Mouse (Mus musculus): Measurements from ENCODE around the gene Rab20. TPM values are rescaled to one million over a fixed set of nuclear protein-coding genes. Genes with fewer than 3 reads are reported as not detected.

The Rab20 gene
- 5.8 and 6.9 TPM in 2 replicates for polyA plus RNA-seq (2015; fragmentation: Nextera tagmentation; extraction: Ambion mirVana)

GRCm38 (mm10) chr8:11477811-11478761, at the start of gene Rab20:
Rab20 (minus strand) TSS chr8:11478710.
- Histone ChIP-seq H3K4me1 (replicated peaks) (peaks cover 39% of the 10 kb centered on the region), H3K27ac (replicated peaks) (0 out of 2 replicates have a peak within 1 kb of the TSS, but pooled peaks have one; percentile 14)
- ATAC-seq (ENCODE audit: insufficient read depth) = peak; percentile 53

GRCm38 (mm10) chr8:11523331-11523730, 44.8 kb upstream of the Rab20 start:
- no peak overlapping the region for H3K27ac ChIP-seq (replicated peaks)
- H3K9me3 ChIP-seq (replicated peaks) = no peaks in the 10 kb centered on the region
- no peaks in the 10 kb centered on the region for H3K27me3 ChIP-seq
- H3K4me3 ChIP-seq (replicated peaks) = no peak overlapping the region
- peaks cover 36% of the 10 kb centered on the region for H3K36me3 ChIP-seq (replicated peaks)
- H3K4me2 ChIP-seq = no peak overlapping the region
- H3K9ac ChIP-seq = no peak overlapping the region
- ATAC-seq (ENCODE audit: insufficient read depth) = no peak
- 0 out of 2 replicates have a peak, but pooled peaks cover 10% of the 10 kb centered on the region for H3K4me1 ChIP-seq (replicated peaks)
- 60% methylated on average over 3 of the region's 3 CpGs for WGBS (ENCODE audit: insufficient replicate concordance)

More at GRCm38 (mm10) chr8:11477811-11478761, at the start of gene Rab20:
- Histone ChIP-seq H3K9ac (peak within 1 kb of the TSS; percentile 21; the same call in 1 of the 2 replicates), H3K27me3 (peaks cover 92% of the 10 kb centered on the region), H3K36me3 (replicated peaks) (no peaks in the 10 kb centered on the region), H3K4me2 (peak within 1 kb of the TSS; percentile 72), H3K9me3 (replicated peaks) (no peaks in the 10 kb centered on the region), H3K4me3 (replicated peaks) (peak within 1 kb of the TSS; percentile 58)
- under 1% methylated on average over 69 of the region's 69 CpGs for WGBS (ENCODE audit: insufficient replicate concordance)

- Histone ChIP-seq H3K36me3 (replicated peaks) (peaks cover 51% of the 10 kb centered on the region), H3K4me1 (replicated peaks) (peaks cover 21% of the 10 kb centered on the region), H3K9ac (no peak overlapping the region), H3K27me3 (no peaks in the 10 kb centered on the region), H3K4me2 (no peak overlapping the region), H3K9me3 (replicated peaks) (no peaks in the 10 kb centered on the region), H3K27ac (replicated peaks) (no peak overlapping the region), H3K4me3 (replicated peaks) (no peak overlapping the region)
- WGBS (ENCODE audit: insufficient replicate concordance) = 81% methylated on average over 11 of the region's 11 CpGs
- ATAC-seq (ENCODE audit: insufficient read depth) = no peak
Observed at GRCm38 (mm10) chr8:11518676-11519075, 40.2 kb upstream of the Rab20 start.

GRCm38 (mm10) chr8:11518056-11518396, 39.5 kb upstream of the Rab20 start:
- ATAC-seq (ENCODE audit: insufficient read depth) = no peak
- no peaks in the 10 kb centered on the region for H3K27me3 ChIP-seq
- H3K27ac ChIP-seq (replicated peaks) = no peak overlapping the region
- peaks cover 57% of the 10 kb centered on the region for H3K36me3 ChIP-seq (replicated peaks)
- no peak overlapping the region for H3K9ac ChIP-seq
- no peak overlapping the region for H3K4me3 ChIP-seq (replicated peaks)
- 68% methylated on average over 6 of the region's 6 CpGs for WGBS (ENCODE audit: insufficient replicate concordance)
- no peak overlapping the region for H3K4me2 ChIP-seq
- peaks cover 27% of the 10 kb centered on the region for H3K4me1 ChIP-seq (replicated peaks)
- H3K9me3 ChIP-seq (replicated peaks) = no peaks in the 10 kb centered on the region

GRCm38 (mm10) chr8:11517366-11518055, 39.0 kb upstream of the Rab20 start:
- ATAC-seq (ENCODE audit: insufficient read depth) = no peak
- H3K27me3 ChIP-seq = no peaks in the 10 kb centered on the region
- no peak overlapping the region for H3K4me3 ChIP-seq (replicated peaks)
- WGBS (ENCODE audit: insufficient replicate concordance) = 72% methylated on average over 16 of the region's 16 CpGs
- H3K9ac ChIP-seq = no peak overlapping the region
- H3K4me2 ChIP-seq = no peak overlapping the region
- H3K4me1 ChIP-seq (replicated peaks) = peaks cover 32% of the 10 kb centered on the region
- peaks cover 62% of the 10 kb centered on the region for H3K36me3 ChIP-seq (replicated peaks)
- H3K9me3 ChIP-seq (replicated peaks) = no peaks in the 10 kb centered on the region
- H3K27ac ChIP-seq (replicated peaks) = no peak overlapping the region

GRCm38 (mm10) chr8:11516292-11516691, 37.8 kb upstream of the Rab20 start:
- 88% methylated on average over 9 of the region's 9 CpGs for WGBS (ENCODE audit: insufficient replicate concordance)
- Histone ChIP-seq H3K9ac (no peak overlapping the region), H3K9me3 (replicated peaks) (no peaks in the 10 kb centered on the region), H3K4me2 (no peak overlapping the region), H3K27ac (replicated peaks) (no peak overlapping the region), H3K4me1 (replicated peaks) (peaks cover 34% of the 10 kb centered on the region), H3K4me3 (replicated peaks) (no peak overlapping the region), H3K36me3 (replicated peaks) (peaks cover 71% of the 10 kb centered on the region), H3K27me3 (no peaks in the 10 kb centered on the region)
- no peak for ATAC-seq (ENCODE audit: insufficient read depth)

- no peaks in the 10 kb centered on the region for H3K9me3 ChIP-seq (replicated peaks)
- peaks cover 34% of the 10 kb centered on the region for H3K4me1 ChIP-seq (replicated peaks)
- H3K9ac ChIP-seq = no peak overlapping the region
- no peaks in the 10 kb centered on the region for H3K27me3 ChIP-seq
- H3K36me3 ChIP-seq (replicated peaks) = peaks cover 82% of the 10 kb centered on the region
- WGBS (ENCODE audit: insufficient replicate concordance) = 44% methylated on average over 5 of the region's 5 CpGs
- H3K4me3 ChIP-seq (replicated peaks) = no peak overlapping the region
- peak overlapping the region; percentile 53 for H3K27ac ChIP-seq (replicated peaks)
- H3K4me2 ChIP-seq = peak overlapping the region; percentile 8; the same call in 1 of the 2 replicates
- no peak; the same call in 1 of the 2 replicates for ATAC-seq (ENCODE audit: insufficient read depth)
Observed at GRCm38 (mm10) chr8:11513247-11513646, 34.7 kb upstream of the Rab20 start.

GRCm38 (mm10) chr8:11512711-11513110, 34.2 kb upstream of the Rab20 start:
- Histone ChIP-seq H3K4me2 (0 out of 2 replicates have a peak overlapping the region, but pooled peaks have one; percentile 8), H3K27ac (replicated peaks) (peak overlapping the region; percentile 53), H3K9me3 (replicated peaks) (no peaks in the 10 kb centered on the region), H3K4me1 (replicated peaks) (peaks cover 35% of the 10 kb centered on the region), H3K27me3 (no peaks in the 10 kb centered on the region), H3K4me3 (replicated peaks) (no peak overlapping the region), H3K36me3 (replicated peaks) (peaks cover 83% of the 10 kb centered on the region), H3K9ac (0 out of 2 replicates have a peak overlapping the region, but pooled peaks have one; percentile 4)
- WGBS (ENCODE audit: insufficient replicate concordance) = 24% methylated on average over 9 of the region's 9 CpGs
- ATAC-seq (ENCODE audit: insufficient read depth) = peak; percentile 78

GRCm38 (mm10) chr8:11510971-11511370, 32.5 kb upstream of the Rab20 start:
- no peak overlapping the region for H3K4me3 ChIP-seq (replicated peaks)
- no peaks in the 10 kb centered on the region for H3K27me3 ChIP-seq
- H3K9me3 ChIP-seq (replicated peaks) = no peaks in the 10 kb centered on the region
- 76% methylated on average over 5 of the region's 5 CpGs for WGBS (ENCODE audit: insufficient replicate concordance)
- ATAC-seq (ENCODE audit: insufficient read depth) = no peak
- no peak overlapping the region for H3K4me2 ChIP-seq
- H3K36me3 ChIP-seq (replicated peaks) = peaks cover 95% of the 10 kb centered on the region
- H3K27ac ChIP-seq (replicated peaks) = no peak overlapping the region
- H3K9ac ChIP-seq = no peak overlapping the region
- peaks cover 38% of the 10 kb centered on the region for H3K4me1 ChIP-seq (replicated peaks)

GRCm38 (mm10) chr8:11508880-11509279, 30.4 kb upstream of the Rab20 start:
- no peaks in the 10 kb centered on the region for H3K27me3 ChIP-seq
- H3K9me3 ChIP-seq (replicated peaks) = no peaks in the 10 kb centered on the region
- H3K36me3 ChIP-seq (replicated peaks) = peaks cover 96% of the 10 kb centered on the region
- peaks cover 33% of the 10 kb centered on the region for H3K4me1 ChIP-seq (replicated peaks)
- WGBS (ENCODE audit: insufficient replicate concordance) = 83% methylated on average over 10 of the region's 10 CpGs
- H3K27ac ChIP-seq (replicated peaks) = no peak overlapping the region
- no peak overlapping the region for H3K4me2 ChIP-seq
- ATAC-seq (ENCODE audit: insufficient read depth) = no peak
- H3K9ac ChIP-seq = no peak overlapping the region
- no peak overlapping the region for H3K4me3 ChIP-seq (replicated peaks)

GRCm38 (mm10) chr8:11506802-11507201, 28.3 kb upstream of the Rab20 start:
- Histone ChIP-seq H3K36me3 (replicated peaks) (peaks cover 93% of the 10 kb centered on the region), H3K4me1 (replicated peaks) (peaks cover 13% of the 10 kb centered on the region), H3K9me3 (replicated peaks) (no peaks in the 10 kb centered on the region), H3K4me2 (no peak overlapping the region), H3K9ac (no peak overlapping the region), H3K27ac (replicated peaks) (no peak overlapping the region), H3K27me3 (no peaks in the 10 kb centered on the region), H3K4me3 (replicated peaks) (no peak overlapping the region)
- WGBS (ENCODE audit: insufficient replicate concordance) = 58% methylated on average over 6 of the region's 6 CpGs
- ATAC-seq (ENCODE audit: insufficient read depth) = no peak

All from liver, embryonic 15.5 days (tissue).